Comparison of ENCODE assay signal across 10 mouse cellular contexts in genomic region chr11:4298615-4299014, GRCm38 (mm10). TPM values are rescaled to one million over a fixed set of nuclear protein-coding genes. Genes with fewer than 3 reads are reported as not detected.
DNase-seq lines count a peak whose midpoint lies in the region; ATAC-seq lines count a peak whose summit lies in the region.
"Had no signal": no experiment of that assay in that cellular context is flagged by ENCODE, and none has a peak within 500 bp of the region (broad histone marks: within the 10 kb centered on the region; RNA-seq: fewer than 3 reads in every experiment).

No protein-coding gene starts in this region.

- no peak overlapping the region for H3K9ac ChIP-seq in heart, embryonic 11.5 days (ENCODE audit: low read depth, low read length)
- H3K9ac ChIP-seq in lung, embryonic 16.5 days (ENCODE audit: low read length), result no peak overlapping the region
- no peak overlapping the region for H3K9ac ChIP-seq in heart, embryonic 15.5 days
- H3K9ac ChIP-seq in neural tube, embryonic 15.5 days (replicated peaks), result no peak overlapping the region
- H3K9ac ChIP-seq: lung, embryonic 14.5 days had no signal

- H3K36me3 ChIP-seq in heart, embryonic 11.5 days (ENCODE audit: control insufficient read depth, insufficient read depth, low read length), result no peaks in the 10 kb centered on the region
- no peaks in the 10 kb centered on the region for H3K36me3 ChIP-seq in lung, embryonic 16.5 days (ENCODE audit: control insufficient read depth, insufficient read depth, low read length)
- no peaks in the 10 kb centered on the region for H3K36me3 ChIP-seq in heart, embryonic 15.5 days
- no peaks in the 10 kb centered on the region for H3K36me3 ChIP-seq in neural tube, embryonic 15.5 days

- H3K9me3 ChIP-seq in heart, embryonic 11.5 days (replicated peaks; ENCODE audit: control insufficient read depth, low read length), result no peaks in the 10 kb centered on the region
- H3K9me3 ChIP-seq in lung, embryonic 16.5 days (ENCODE audit: control insufficient read depth, low read length), result no peaks in the 10 kb centered on the region
- no peaks in the 10 kb centered on the region for H3K9me3 ChIP-seq in heart, embryonic 15.5 days (replicated peaks)
- H3K9me3 ChIP-seq in neural tube, embryonic 15.5 days (replicated peaks), result no peaks in the 10 kb centered on the region

- H3K27me3 ChIP-seq in heart, embryonic 11.5 days (ENCODE audit: control insufficient read depth, insufficient read depth, low read length), result peaks cover 4% of the 10 kb centered on the region
- H3K27me3 ChIP-seq in lung, embryonic 16.5 days (ENCODE audit: control insufficient read depth, insufficient read depth, low read depth, low read length), result peaks cover 5% of the 10 kb centered on the region; the same call in 1 of the 2 replicates
- H3K27me3 ChIP-seq in heart, embryonic 15.5 days, result no peaks in the 10 kb centered on the region
- H3K27me3 ChIP-seq in neural tube, embryonic 15.5 days (replicated peaks), result no peaks in the 10 kb centered on the region

- no peak for DNase-seq in heart, postnatal 25 days (ENCODE audit: low spot score)
- DNase-seq in lung, postnatal 36 days, result no peak
- no peak for DNase-seq in testis, postnatal 14 days (ENCODE audit: low spot score)

- 0 out of 2 replicates have a peak overlapping the region, but pooled peaks have one; percentile 9 for H3K4me2 ChIP-seq in heart, embryonic 11.5 days
- 0 out of 2 replicates have a peak overlapping the region, but pooled peaks have one; percentile 15 for H3K4me2 ChIP-seq in lung, embryonic 16.5 days (ENCODE audit: low read depth, low read length)
- no peak overlapping the region for H3K4me2 ChIP-seq in heart, embryonic 15.5 days
- no peak overlapping the region for H3K4me2 ChIP-seq in neural tube, embryonic 15.5 days
- H3K4me2 ChIP-seq: lung, embryonic 14.5 days had no signal

- no peak for ATAC-seq in heart, embryonic 11.5 days (replicated peaks; ENCODE audit: insufficient number of reproducible peaks, low FRiP score, low TSS enrichment)
- no peak for ATAC-seq in lung, embryonic 16.5 days (ENCODE audit: low read depth)
- no peak for ATAC-seq in heart, embryonic 15.5 days (replicated peaks; ENCODE audit: insufficient number of reproducible peaks, insufficient read depth, low FRiP score, low read depth)
- ATAC-seq in neural tube, embryonic 15.5 days (ENCODE audit: low FRiP score), result no peak
- ATAC-seq: intestine, embryonic 16.5 days had no signal

- H3K4me3 ChIP-seq in heart, embryonic 11.5 days (ENCODE audit: low read depth, low read length), result no peak overlapping the region
- no peak overlapping the region for H3K4me3 ChIP-seq in lung, embryonic 16.5 days (ENCODE audit: low read length)
- H3K4me3 ChIP-seq in heart, embryonic 15.5 days, result no peak overlapping the region
- H3K4me3 ChIP-seq in neural tube, embryonic 15.5 days (replicated peaks), result no peak overlapping the region

- intact Hi-C loops in heart, postnatal 25 days (cut with DNase I), result no loop called here

- WGBS in heart, embryonic 11.5 days (ENCODE audit: insufficient replicate concordance), result 23% methylated on average over 7 of the region's 7 CpGs
- 28% methylated on average over 7 of the region's 7 CpGs for WGBS in lung, embryonic 16.5 days
- 29% methylated on average over 7 of the region's 7 CpGs for WGBS in heart, embryonic 15.5 days
- WGBS in neural tube, embryonic 15.5 days, result 51% methylated on average over 7 of the region's 7 CpGs

- H3K27ac ChIP-seq in heart, embryonic 11.5 days (ENCODE audit: low read depth, low read length), result peak overlapping the region; percentile 52
- peak overlapping the region; percentile 38; the same call in 1 of the 2 replicates for H3K27ac ChIP-seq in lung, embryonic 16.5 days (ENCODE audit: low read length)
- peak overlapping the region; percentile 43 for H3K27ac ChIP-seq in heart, embryonic 15.5 days
- no peak overlapping the region for H3K27ac ChIP-seq in neural tube, embryonic 15.5 days (replicated peaks)

- peaks cover 54% of the 10 kb centered on the region for H3K4me1 ChIP-seq in heart, embryonic 11.5 days (ENCODE audit: control insufficient read depth, insufficient read depth, low read length)
- peaks cover 38% of the 10 kb centered on the region for H3K4me1 ChIP-seq in lung, embryonic 16.5 days (replicated peaks; ENCODE audit: control insufficient read depth, insufficient read depth, low read length)
- peaks cover 90% of the 10 kb centered on the region for H3K4me1 ChIP-seq in heart, embryonic 15.5 days (replicated peaks)
- H3K4me1 ChIP-seq in neural tube, embryonic 15.5 days, result peaks cover 9% of the 10 kb centered on the region; the same call in 1 of the 2 replicates

RNA-seq across cellular contexts. Expression of gene Lif, which starts 41.3 kb away (rescaled TPM):
- 0.06 and 0.11 TPM in 2 replicates for polyA plus RNA-seq in heart, embryonic 11.5 days (2014; fragmentation: Nextera tagmentation; extraction: Ambion mirVana)
- total RNA-seq in heart, postnatal 25 days (2021), result under 1 TPM; 0.17 to 0.55 TPM
- polyA plus RNA-seq in lung, embryonic 16.5 days (2015; fragmentation: Nextera tagmentation; extraction: Ambion mirVana), result 0.44 and 0.68 TPM in 2 replicates
- polyA plus RNA-seq in heart, embryonic 15.5 days (2015; fragmentation: Nextera tagmentation; extraction: Ambion mirVana), result 0.23 and 0.55 TPM in 2 replicates
- polyA plus RNA-seq in neural tube, embryonic 15.5 days (2015; fragmentation: Nextera tagmentation; extraction: Ambion mirVana), result 0.04 and 0.11 TPM in 2 replicates
- total RNA-seq: liver, adult 2 months had no signal

Comparison
In these comparisons a context has a peak if more than half of its experiments do, and no peak if none do; other contexts are left out.
1. H3K4me2 ChIP-seq: peak in heart, embryonic 11.5 days (single experiment) and lung, embryonic 16.5 days (single experiment); none in heart, embryonic 15.5 days (single experiment) and neural tube, embryonic 15.5 days (single experiment).